Mouse (Mus musculus) cortical plate, adult 2 months (tissue): ENCODE data around the gene Cpeb1.

ENCODE experiments used
- CTCF ChIP-seq: fragments of 200-500 bp; IDR thresholded peaks from 2 replicates; pipeline ENCODE4 v1.5.1; 2011; ENCODE audit warnings: mild to moderate bottlenecking, control low read depth, low read length; ENCODE audit not compliant: insufficient read depth; ENCODE audit errors: extremely low read depth
- POLR2A ChIP-seq: fragments of 200-500 bp; IDR thresholded peaks from 2 replicates; pipeline ENCODE4 v1.6.1; 2011; ENCODE audit warnings: mild to moderate bottlenecking, low read length, control low read depth; ENCODE audit not compliant: insufficient read depth; ENCODE audit errors: extremely low read depth

- no peak for TF ChIP-seq CTCF
- TF ChIP-seq POLR2A = no peak
Observed at GRCm38 (mm10) chr7:81342356-81343094, 112.7 kb downstream of the Cpeb1 start.
